Mouse (Mus musculus): ENCODE data around the gene Pygb.

Gene Pygb

GRCm38 (mm10) chr2:150844798-150845197, 58.3 kb downstream of the Pygb start:
- no peak for DNase-seq

GRCm38 (mm10) chr2:150847436-150847995, 61.0 kb downstream of the Pygb start:
- no peak for DNase-seq

- DNase-seq, result no peak
Observed at GRCm38 (mm10) chr2:150851251-150851650, 64.7 kb downstream of the Pygb start.

GRCm38 (mm10) chr2:150855186-150855585, 68.7 kb downstream of the Pygb start:
- DNase-seq, result no peak

GRCm38 (mm10) chr2:150858724-150859487, 72.4 kb downstream of the Pygb start:
- no peak for DNase-seq

- DNase-seq, result no peak
Observed at GRCm38 (mm10) chr2:150859709-150860470, 73.4 kb downstream of the Pygb start.

GRCm38 (mm10) chr2:150861128-150861527, 74.6 kb downstream of the Pygb start:
- no peak for DNase-seq

GRCm38 (mm10) chr2:150867021-150867420, 80.5 kb downstream of the Pygb start:
- DNase-seq, result no peak

- DNase-seq, result no peak
Observed at GRCm38 (mm10) chr2:150869446-150869845, 82.9 kb downstream of the Pygb start.

- DNase-seq, result no peak
Observed at GRCm38 (mm10) chr2:150874508-150874907, 88.0 kb downstream of the Pygb start.

GRCm38 (mm10) chr2:150875226-150875625, 88.7 kb downstream of the Pygb start:
- DNase-seq, result no peak

GRCm38 (mm10) chr2:150877561-150877960, 91.0 kb downstream of the Pygb start:
- no peak for DNase-seq

All from cerebellum, adult 9-11 months (tissue).